Mouse (Mus musculus): Measurements from ENCODE around the gene Ube2d3. TPM values are rescaled to one million over a fixed set of nuclear protein-coding genes. Genes with fewer than 3 reads are reported as not detected.

Gene Ube2d3
- polyA plus RNA-seq, 1 experiment from 2014 or later = 995 TPM

Other genes starting within 250 kb of the Ube2d3 start
- 1.2 to 7.5 TPM (median 6.7 TPM) in 3 replicates for gene Cenpe, start 225.6 kb upstream of the Ube2d3 start, polyA plus RNA-seq (2018)
- gene Bdh2, start 156.9 kb upstream of the Ube2d3 start, polyA plus RNA-seq (2018) = 1.8 TPM in 1 of 3 replicates, not detected in the others
- 0.36 to 0.91 TPM (median 0.59 TPM) in 3 replicates for gene Slc9b2, start 130.4 kb upstream of the Ube2d3 start, polyA plus RNA-seq (2018)
- 0.42 TPM in 1 of 3 replicates, not detected in the others for gene Slc9b1, start 90.1 kb upstream of the Ube2d3 start, polyA plus RNA-seq (2018)
- gene Cisd2, start 14.2 kb upstream of the Ube2d3 start, polyA plus RNA-seq (2018) = 28.4 to 33.3 TPM (median 31.0 TPM) in 3 replicates
- 27.0 to 33.0 TPM (median 32.7 TPM) in 3 replicates for gene Manba, start 47.5 kb downstream of the Ube2d3 start, polyA plus RNA-seq (2018)

Measured in macrophage (primary cell).